Mouse (Mus musculus): Measurements from ENCODE around the gene Sftpd. TPM values are rescaled to one million over a fixed set of nuclear protein-coding genes. Genes with fewer than 3 reads are reported as not detected.

Gene Sftpd
- not detected in 2 replicates for polyA plus RNA-seq (2012; rRNA removed)

DNA sequence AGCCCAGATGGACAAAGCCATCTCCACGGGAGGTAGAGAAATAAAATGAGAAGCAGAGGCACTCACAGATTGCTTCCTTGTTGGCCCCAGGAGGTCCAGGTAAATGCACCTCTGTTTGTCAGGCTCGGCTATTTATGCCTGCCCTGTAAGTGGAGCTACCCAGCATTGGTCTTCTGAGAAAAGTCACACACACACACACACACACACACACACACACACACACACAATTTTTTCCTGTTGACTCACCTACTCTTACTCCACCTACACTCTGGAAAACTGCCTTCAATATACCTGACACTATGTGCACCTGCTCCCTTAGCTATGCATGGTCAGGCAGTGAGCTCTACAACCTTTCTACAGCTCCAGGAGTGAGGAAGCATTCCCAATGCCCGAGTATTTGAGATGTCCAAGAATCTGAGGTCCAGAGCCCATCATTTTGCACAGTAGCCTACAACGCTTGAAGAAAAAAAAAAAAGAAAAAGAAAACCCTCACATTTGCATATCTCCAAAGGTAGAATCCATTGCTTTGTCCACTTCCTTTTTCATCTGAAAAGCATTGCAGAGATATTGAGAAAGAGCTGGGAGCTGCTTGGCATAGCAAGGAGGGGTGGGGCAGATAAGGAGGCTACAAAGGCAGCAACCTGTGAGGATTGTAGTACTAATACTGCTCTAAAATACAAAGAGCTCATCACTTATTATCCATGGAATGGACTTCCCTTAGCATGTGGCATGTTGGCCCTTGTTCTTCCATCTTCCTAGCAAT is at the start of gene Sftpd:
Gene Sftpd (minus strand): TSS at position 91 of the 763 bp plus-strand sequence.
- no peak for DNase-seq (ENCODE audit: low read depth, low spot score)
- WGBS, result 44% methylated on average over 4 of the region's 4 CpGs

DNA sequence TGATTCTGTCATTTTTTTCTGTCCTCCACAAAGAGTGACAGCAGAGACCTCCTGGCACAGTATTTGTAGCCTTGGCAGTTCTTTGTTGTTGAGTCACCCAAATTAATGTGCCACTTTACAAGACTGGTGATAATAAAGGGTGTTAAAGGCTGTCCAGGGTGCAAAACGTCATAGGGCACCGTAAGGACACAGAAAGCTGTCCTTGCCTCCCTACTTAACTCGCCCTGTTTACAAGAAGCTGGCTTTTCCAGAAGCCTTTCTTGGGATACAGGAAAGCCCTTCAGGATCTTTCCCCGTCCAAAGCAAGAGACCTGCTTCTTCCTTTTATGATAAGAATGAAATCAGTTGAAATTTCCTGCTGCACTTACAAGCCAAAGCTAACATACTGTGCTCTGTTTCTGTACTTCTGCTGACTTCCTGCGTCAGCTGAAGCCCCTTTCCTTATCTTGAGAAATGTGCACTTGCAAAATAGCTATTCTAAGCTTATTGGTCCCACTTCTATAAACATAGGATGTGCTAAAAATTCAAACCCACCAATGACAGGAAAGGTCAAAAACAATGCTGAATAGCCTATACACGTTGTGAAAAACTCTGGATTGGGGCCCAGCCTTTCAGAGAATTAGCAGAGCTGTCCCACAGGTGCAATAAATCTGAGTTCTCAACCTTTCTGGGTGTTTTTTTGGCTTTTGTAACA is 13.2 kb upstream of the Sftpd start:
- DNase-seq (ENCODE audit: low read depth, low spot score), result no peak
- 31% methylated on average over 6 of the region's 6 CpGs for WGBS

DNA sequence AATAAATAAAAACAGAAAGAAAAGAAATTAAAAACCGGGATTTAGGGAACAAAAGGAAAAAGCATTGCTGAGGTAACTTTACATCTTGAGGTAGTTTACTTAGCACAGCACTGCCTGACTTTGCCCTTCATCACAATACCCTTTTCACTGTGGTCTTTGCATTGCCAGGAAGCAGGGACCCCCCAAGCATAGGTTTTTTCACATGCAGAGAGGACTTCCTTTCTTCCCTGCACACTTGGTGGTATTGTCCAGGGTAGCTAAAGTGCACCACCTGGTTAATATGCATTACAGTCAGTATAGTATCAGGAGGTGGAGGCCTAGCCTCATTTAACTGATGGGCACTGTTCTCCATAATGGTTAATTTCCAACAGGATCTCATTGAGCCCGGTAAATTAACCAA is 4.5 kb upstream of the Sftpd start:
- WGBS, result 88% methylated on average over 2 of the region's 2 CpGs
- DNase-seq (ENCODE audit: low read depth, low spot score), result no peak

DNA sequence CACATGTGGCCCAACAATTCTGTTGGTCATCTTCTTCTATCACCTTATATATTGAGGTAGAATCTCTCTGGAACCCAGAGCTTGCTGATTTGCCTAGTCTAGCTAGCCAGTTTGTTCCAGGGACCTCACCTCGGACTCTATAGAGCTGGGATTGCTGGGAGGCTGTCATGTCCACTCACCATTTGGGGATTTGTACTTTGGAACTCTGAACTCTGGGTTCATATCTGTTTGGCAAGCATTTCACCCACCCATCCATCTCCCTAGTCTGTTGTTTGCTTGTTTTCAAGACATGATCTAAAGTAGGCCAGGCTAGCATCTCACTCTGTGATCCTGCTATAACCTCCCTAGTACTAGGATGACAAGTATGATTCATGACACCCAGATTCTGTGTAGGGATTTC is 10.1 kb downstream of the Sftpd start:
- DNase-seq (ENCODE audit: low read depth, low spot score), result no peak
- 60% methylated on average over 1 of the region's 1 CpGs for WGBS

DNA sequence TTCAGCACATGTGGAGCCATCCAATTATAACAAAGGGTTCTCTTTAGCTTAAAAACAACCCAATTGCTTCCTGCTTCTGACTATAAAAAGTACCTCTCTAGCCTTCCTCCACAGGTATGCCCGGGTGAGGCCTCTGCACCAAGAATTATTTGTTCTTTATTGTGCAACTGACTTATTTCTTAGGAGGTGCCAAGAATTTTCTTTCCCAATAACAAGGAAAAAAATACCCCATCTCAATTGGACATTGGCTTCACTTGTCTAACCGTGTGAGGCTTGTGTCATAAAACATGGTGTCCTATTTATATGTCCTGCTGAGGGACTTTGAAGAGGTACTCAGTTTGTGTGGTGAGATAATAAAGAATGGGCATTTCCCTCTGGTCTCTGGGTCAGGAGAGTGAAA is 14.4 kb downstream of the Sftpd start:
- WGBS, result 27% methylated on average over 2 of the region's 2 CpGs
- DNase-seq (ENCODE audit: low read depth, low spot score), result no peak

DNA sequence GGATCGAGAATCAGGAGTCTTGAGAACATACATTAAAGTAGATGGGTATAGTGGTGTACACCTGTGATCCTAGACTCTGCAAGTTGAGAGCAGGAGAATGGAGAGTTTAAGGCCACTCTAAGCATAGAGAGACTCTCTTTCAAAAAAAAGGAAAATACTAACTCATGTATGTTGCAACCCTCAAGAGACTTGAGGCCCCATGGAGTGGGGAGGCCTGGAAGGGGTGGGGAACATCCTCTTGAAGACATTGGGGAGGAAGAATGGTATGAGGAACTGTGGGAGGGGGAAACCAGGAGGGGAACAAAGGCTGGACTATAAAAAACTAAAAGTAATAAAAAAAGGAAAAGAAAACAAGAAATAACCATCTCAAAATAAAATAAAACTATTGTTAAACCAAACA is 16.4 kb downstream of the Sftpd start:
- 85% methylated on average over 1 of the region's 1 CpGs for WGBS
- DNase-seq (ENCODE audit: low read depth, low spot score), result no peak

DNA sequence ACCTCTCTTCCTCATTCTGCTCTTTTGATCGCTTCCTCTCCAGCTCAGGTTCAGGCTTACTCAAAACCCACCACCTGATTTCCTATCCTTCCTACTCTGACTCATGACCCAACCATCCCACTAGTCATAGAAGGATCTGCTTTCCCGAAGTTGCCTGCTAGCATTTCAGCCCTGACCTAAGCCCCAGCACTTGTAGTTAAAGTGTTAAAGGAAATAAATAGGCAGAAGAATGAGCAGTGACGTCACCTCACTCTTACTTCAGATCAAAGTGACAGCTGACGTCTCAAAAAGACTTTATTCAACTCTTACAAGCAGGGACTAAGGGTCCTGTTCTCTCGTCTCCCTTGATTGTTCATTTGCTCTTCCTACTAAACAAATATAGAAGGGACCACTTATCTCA is 17.7 kb downstream of the Sftpd start:
- 38% methylated on average over 5 of the region's 5 CpGs for WGBS
- DNase-seq (ENCODE audit: low read depth, low spot score), result no peak

DNA sequence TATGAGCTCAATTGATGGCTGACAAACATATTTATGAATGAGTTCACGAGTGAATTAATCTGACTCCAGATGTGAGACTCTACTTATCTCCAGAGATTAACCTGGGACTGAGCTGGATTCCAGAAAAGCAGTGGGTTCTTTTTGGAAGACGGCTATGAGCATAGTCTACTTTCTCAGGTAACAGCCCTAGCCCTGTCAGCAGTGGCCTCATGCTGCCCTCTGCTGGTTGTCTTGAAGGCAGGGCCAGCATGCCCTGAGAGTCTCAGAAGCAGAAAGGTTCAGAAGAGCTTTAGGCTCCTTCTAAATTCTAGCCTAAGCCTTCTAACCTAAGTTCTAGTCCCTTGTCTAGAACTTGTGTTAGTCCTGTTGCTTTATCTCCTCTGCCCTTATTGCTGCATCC is 22.3 kb downstream of the Sftpd start:
- WGBS, result 16% methylated on average over 2 of the region's 2 CpGs
- DNase-seq (ENCODE audit: low read depth, low spot score), result no peak

DNA sequence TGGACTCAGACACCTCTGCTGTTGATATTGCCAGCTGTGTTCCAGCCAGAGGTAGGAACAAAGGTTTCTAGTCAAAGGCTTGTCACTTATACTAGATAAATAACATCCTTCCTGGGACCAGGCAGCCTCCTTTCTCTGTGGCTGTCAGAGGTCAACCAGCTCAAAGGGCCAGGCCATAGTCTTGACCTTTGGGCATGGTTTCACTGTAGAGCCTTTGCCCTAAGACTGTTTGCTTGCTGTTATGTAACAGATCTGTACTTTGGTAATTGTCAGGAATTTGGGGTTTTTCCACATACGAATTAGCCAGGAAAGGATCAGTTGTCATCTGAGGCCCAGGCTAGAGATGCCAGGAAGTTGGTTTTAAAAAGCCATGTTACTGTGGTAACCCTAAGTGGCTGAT is 24.2 kb downstream of the Sftpd start:
- DNase-seq (ENCODE audit: low read depth, low spot score), result no peak
- WGBS, result 24% methylated on average over 1 of the region's 1 CpGs

DNA sequence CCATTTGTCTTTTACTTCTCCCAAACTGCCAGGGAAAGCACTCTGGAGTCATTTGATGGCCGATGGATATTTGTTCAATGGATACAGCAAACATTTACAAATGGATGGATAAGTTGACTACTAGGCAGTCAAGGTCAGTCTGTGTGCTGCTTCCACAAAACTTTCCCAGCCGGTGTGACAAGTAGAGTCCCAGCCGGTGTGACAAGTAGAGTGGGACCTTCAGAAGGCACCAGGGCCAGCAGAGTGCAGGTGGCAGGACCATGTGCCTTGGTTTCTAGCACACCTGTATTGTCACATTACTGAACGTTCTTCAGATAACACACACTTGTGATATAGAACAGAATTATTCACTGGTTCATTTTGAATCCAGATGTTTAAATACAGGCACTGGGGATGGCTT is 24.9 kb downstream of the Sftpd start:
- 41% methylated on average over 4 of the region's 4 CpGs for WGBS
- no peak for DNase-seq (ENCODE audit: low read depth, low spot score)

DNA sequence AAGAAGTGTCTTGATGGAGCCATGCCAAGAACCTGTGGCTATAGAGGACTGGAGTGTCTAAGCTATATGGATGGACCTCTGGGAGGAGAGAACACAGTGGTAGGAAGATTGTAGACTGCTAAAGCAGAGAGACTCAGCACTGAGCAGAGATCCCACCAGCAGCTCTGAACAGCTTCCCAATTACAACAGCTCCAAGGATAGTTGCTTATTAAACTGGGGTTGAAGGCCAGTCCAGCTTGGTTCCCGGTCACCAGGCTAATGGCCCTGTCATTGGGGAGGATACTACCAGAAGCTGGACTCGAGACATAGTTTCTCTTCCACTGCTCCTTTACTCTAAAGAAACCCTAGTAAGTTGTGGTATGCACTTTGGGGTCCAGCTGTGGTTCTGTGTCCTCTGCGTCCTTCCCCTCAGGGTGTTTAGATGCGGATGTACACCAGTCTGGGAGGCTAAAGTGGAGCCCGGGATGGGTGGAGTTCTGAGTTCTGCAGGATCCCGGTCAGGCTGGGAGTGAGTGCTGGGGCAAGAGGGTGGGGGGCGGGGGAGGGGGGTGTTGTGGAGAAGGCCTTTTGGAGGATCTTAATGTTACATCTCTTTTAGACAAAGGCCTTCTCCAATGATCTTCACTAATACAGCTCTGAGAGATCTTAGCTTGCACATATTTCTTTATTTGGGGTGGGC is 33.6 kb downstream of the Sftpd start, which contains the start of gene Mbl1:
Gene Mbl1 (plus strand): TSS at position 239 of the 679 bp plus-strand sequence.
- DNase-seq (ENCODE audit: low read depth, low spot score), result no peak
- WGBS, result 69% methylated on average over 7 of the region's 7 CpGs

DNA sequence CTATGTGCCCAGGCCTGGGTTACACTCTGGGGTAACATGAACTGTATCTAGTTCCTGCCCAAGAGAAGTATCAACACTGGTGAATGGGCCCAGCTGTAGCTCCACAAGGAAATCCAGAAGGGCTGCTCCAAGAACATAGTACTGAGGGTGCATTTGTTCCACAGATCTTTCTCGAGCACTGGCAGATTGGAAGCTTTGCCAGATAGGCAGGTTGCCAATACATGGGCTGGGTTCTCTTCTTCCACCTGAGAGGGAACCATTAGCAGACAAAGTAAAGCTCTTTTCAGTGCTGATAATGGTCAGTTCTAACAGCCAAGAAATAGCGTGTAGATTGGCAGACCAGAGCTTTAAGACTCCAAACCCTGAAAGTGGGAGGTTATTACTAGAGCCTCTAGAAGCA is 37.6 kb downstream of the Sftpd start:
- WGBS, result 57% methylated on average over 2 of the region's 2 CpGs
- DNase-seq (ENCODE audit: low read depth, low spot score), result no peak

DNA sequence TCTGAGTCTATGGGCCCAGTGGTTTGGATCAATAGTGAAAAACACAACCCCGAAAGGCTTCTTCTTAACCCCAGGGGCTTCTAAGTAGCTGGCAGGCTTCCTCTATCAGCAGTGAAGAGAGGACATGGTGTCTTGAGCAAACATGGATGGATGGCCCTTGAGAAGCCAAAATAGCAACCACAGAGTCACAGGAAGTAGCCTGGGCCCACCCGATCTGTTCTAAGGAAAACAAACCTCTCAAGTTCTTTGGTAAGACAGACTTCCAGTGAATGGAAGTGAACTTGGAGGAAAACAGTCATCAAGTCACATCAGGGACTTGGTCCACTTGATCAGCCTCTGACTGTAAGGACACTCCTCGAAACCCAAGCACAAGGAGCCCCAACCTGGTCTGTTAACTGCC is 38.0 kb downstream of the Sftpd start:
- DNase-seq (ENCODE audit: low read depth, low spot score), result no peak
- 75% methylated on average over 3 of the region's 3 CpGs for WGBS

DNA sequence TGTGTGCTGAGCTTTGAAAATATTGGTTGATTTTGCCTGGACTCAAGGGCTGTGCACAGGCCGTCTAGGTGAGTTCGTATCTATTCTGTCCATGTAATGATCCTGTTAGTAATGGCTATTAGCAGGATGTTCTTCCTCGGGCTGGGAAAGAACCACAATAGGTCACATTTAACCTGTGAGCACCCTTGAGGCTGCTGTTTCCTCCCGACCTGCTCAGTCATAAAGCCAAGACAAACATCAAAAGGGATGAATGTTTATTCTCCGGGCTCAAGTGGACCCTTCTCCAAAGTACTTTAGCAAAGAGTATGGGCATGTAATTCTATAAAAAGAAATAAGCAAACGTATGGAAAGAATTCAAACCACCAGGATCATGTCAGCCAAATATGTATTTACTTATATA is 38.9 kb downstream of the Sftpd start:
- WGBS, result 24% methylated on average over 6 of the region's 6 CpGs
- DNase-seq (ENCODE audit: low read depth, low spot score), result no peak

DNA sequence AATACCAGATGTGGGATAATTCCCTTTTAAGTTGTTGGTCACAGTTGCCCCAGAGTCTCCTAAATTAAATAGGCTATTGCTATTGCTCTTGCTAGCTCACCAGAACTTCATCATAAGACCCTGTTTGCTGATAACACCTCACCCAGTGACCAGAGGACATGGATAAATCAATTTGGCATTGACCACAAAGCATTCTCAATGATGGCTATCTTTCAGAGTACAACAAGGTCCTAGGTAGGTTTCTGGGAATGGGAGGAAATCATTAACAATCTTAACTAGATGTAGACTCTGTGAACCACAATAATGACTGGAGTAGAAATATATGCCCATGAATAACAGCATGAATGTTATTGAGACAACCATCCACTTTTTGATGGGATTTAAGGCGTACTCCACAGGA is 44.3 kb downstream of the Sftpd start:
- WGBS, result 86% methylated on average over 1 of the region's 1 CpGs

DNA sequence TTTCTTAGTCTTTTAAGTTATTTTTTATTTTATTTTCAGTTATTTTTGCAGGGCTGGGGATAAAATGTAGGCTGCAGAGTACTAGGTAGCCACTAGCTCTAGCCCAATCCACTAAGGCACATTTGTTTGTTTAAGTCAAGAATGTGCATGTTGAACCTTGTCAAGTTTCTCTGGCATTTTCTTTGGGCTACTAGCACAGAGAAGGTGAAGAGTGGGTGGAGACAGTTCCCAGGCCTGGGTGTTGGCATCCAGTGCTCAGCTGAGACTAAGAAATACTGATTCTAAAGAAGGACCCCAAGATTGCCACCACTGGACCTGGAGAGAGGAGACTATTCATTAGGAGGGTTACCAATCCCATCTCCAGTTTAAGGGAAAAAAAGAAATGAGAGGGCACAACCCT is 47.9 kb downstream of the Sftpd start:
- DNase-seq (ENCODE audit: low read depth, low spot score), result no peak

More for the DNA sequence above, 44.3 kb downstream of the Sftpd start:
- DNase-seq (ENCODE audit: low read depth, low spot score), result no peak

DNA sequence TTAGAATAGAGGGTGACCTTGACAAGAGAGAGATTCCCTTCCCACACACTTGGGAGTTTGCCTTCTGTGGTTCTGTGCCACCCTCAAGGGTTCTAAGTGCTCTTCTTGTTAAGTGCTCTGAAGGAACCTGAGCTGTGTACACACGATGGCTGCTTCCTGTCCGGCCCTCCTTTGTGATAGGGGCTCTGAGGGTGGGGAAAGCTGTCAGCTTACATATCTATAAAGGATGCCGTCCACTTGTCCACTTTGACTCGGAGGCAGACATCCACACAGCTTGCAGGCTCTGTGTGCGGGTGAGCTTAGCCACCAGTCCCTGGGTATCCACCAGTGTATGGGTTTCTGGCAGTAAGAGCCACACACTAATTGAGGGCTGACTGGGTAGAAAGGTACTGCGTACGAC is 53.4 kb downstream of the Sftpd start, which contains the start of gene Sftpa1:
Gene Sftpa1 (plus strand): TSS at position 243 of the 400 bp plus-strand sequence.
- no peak for DNase-seq (ENCODE audit: low read depth, low spot score)
- WGBS, result 62% methylated on average over 7 of the region's 7 CpGs

DNA sequence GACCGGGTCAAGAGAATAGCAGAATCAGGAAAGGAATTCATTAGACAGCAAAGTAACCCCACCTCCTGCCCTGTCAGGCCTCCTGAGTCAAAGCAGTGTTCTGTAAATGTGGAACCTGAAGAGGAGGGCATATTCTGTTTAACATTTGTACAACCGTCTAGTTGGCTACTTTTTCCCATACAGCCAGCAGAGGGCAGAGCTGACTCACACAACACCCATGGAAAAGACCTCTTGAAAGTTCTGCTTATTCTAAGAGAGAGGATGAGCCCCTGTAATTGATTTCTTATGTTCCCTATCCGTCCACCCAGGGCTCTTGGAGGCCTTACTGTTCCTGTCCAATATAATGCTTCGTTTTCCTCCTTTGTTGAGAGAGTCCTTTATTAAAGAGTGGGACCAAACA is 57.0 kb downstream of the Sftpd start:
- no peak for DNase-seq (ENCODE audit: low read depth, low spot score)
- WGBS, result 12% methylated on average over 4 of the region's 4 CpGs

DNA sequence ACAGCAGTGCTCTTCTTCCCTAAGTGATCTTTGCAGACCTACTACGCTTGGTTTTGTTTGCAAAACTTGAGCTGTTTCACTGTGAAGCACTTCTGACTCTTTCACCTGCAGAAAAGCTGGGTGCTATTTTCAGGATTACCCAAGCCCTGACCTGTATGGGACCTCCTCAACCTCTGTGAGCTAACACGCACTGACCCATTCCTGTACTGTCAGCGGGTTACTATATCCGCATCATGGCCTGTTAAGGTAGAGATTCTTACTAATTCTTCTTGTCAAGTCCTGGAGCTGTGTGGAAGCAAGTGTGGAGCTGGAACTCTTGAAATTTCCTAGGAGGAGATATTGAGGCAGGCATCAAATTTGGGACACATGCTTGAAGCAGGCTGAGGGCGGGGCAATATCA is 60.3 kb downstream of the Sftpd start:
- WGBS, result 80% methylated on average over 5 of the region's 5 CpGs

More for the DNA sequence above, 60.3 kb downstream of the Sftpd start:
- no peak for DNase-seq (ENCODE audit: low read depth, low spot score)
